Mouse (Mus musculus) hindbrain, postnatal 0 days (tissue): ENCODE results near the gene Kcnk1. TPM values are rescaled to one million over a fixed set of nuclear protein-coding genes. Genes with fewer than 3 reads are reported as not detected.

Experiments used
- ATAC-seq: fragments of 200-750 bp; cut with Nextera tagmentation; 2 replicates; pipeline ENCODE4 v1.8.0; 2017; ENCODE audit warnings: mild to moderate bottlenecking, moderate TSS enrichment, moderate library complexity
- DNase-seq: peaks from one replicate; pipeline ENCODE4 v3.0.0-alpha.2; 2015; ENCODE audit warnings: low spot score
- H3K27ac ChIP-seq: fragments of 300-500 bp; sonication (generic); 2 replicates; pipeline ENCODE4 v1.5.1; 2014; ENCODE audit warnings: mild to moderate bottlenecking
- H3K27me3 ChIP-seq: fragments of 300-500 bp; sonication (generic); 2 replicates; pipeline ENCODE4 v1.6.1; 2014; ENCODE audit warnings: low read length, mixed read lengths; ENCODE audit not compliant: insufficient read depth
- H3K36me3 ChIP-seq: fragments of 300-500 bp; sonication (generic); 2 replicates; pipeline ENCODE4 v1.6.1; 2014; ENCODE audit warnings: low read length, mixed read lengths; ENCODE audit not compliant: insufficient read depth
- H3K4me1 ChIP-seq: fragments of 300-500 bp; sonication (generic); 2 replicates; pipeline ENCODE4 v1.6.1; 2014; ENCODE audit warnings: antibody characterized with exemption, low read length, mixed read lengths; ENCODE audit not compliant: insufficient read depth
- H3K4me2 ChIP-seq: fragments of 300-500 bp; sonication (generic); 2 replicates; pipeline ENCODE4 v1.6.1; 2014; ENCODE audit warnings: low read depth, mild to moderate bottlenecking, low read length, moderate library complexity, mixed read lengths
- H3K4me3 ChIP-seq: fragments of 300-500 bp; sonication (generic); 2 replicates; pipeline ENCODE4 v1.5.1; 2014; ENCODE audit warnings: low read length
- H3K9ac ChIP-seq: fragments of 300-500 bp; sonication (generic); replicated peaks from 2 replicates; pipeline ENCODE4 v1.6.1; 2014; ENCODE audit warnings: mild to moderate bottlenecking, low read length, moderate library complexity, mixed read lengths
- H3K9me3 ChIP-seq: fragments of 300-500 bp; sonication (generic); 2 replicates; pipeline ENCODE4 v1.6.1; 2016; ENCODE audit warnings: low read length, mixed read lengths
- CTCF ChIP-seq: IDR thresholded peaks from 2 replicates; pipeline ENCODE4 v1.5.1; 2016; ENCODE audit warnings: antibody characterized with exemption, control low read depth, low read depth
- WGBS: fragments of 180-500 bp; shearing (Covaris S2); extraction: QIAGEN DNeasy Blood & Tissue Kit; methylation state at CpG from one replicate; pipeline ENCODE4 v1.1.7; 2014; 5-methylcytosine and 5-hydroxymethylcytosine counted together
- polyA plus RNA-seq: library from polyadenylated mRNA; unstranded; fragments of >200 nt; fragmentation: Nextera tagmentation; extraction: Ambion mirVana; gene quantifications from 2 replicates; pipeline ENCODE4 v1.2.1, GENCODE M21; 2015
- total RNA-seq: library from RNA; depleted of rRNA; stranded (reverse); fragments of >200 nt; gene quantifications from 2 replicates; pipeline ENCODE4 v1.2.3, GENCODE M21; 2014

Gene Kcnk1
- total and polyA plus RNA-seq, 2 experiments from 2014 or later, result 38.2 to 75.5 TPM

DNA sequence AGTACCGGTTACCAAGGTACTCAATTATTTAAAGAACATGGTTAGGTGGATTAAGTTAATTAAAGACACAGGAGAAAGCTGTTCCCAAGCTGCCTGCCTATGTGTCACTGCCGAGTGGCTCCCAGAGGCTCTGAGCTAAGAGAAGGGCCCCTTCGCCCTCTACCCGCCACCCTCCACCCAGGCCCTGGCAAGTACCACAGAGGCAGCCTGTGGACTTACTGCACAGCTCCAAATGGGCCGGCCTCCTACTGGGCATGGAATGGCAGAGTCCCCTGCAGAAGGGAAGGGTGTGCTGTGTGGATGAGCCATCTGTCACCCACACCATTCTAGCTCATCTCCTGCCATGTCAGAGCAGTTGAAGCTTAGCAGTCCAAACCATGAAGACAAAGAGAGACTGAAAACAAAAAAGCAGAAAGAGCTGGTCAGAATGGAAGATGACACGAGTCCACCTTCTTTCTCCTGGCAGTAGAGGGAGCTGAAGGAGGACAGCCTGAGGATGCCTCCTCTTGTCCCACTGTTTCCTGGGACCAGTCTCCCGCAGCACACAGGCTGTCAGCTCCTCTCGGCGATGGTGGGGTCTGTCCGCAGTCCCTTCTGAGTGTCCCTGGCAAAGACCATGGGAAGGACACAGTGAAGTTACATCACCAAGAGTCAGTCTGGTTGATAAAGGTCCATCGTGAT, 11.5 kb downstream of the Kcnk1 start:
- H3K4me3 ChIP-seq, result no peak overlapping the region
- H3K36me3 ChIP-seq, result no peaks in the 10 kb centered on the region
- 57% methylated on average over 11 of the region's 11 CpGs for WGBS
- no peak for DNase-seq
- no peaks in the 10 kb centered on the region for H3K9me3 ChIP-seq
- no peak overlapping the region for H3K4me2 ChIP-seq
- peak overlapping the region; percentile 67 for H3K27ac ChIP-seq
- peak; percentile 24; the same call in 1 of the 2 replicates for TF ChIP-seq CTCF
- H3K9ac ChIP-seq, result no peak overlapping the region
- H3K27me3 ChIP-seq, result no peaks in the 10 kb centered on the region
- H3K4me1 ChIP-seq, result peaks cover 4% of the 10 kb centered on the region
- 0 out of 2 replicates have a peak, but pooled peaks have one; percentile 40 for ATAC-seq

DNA sequence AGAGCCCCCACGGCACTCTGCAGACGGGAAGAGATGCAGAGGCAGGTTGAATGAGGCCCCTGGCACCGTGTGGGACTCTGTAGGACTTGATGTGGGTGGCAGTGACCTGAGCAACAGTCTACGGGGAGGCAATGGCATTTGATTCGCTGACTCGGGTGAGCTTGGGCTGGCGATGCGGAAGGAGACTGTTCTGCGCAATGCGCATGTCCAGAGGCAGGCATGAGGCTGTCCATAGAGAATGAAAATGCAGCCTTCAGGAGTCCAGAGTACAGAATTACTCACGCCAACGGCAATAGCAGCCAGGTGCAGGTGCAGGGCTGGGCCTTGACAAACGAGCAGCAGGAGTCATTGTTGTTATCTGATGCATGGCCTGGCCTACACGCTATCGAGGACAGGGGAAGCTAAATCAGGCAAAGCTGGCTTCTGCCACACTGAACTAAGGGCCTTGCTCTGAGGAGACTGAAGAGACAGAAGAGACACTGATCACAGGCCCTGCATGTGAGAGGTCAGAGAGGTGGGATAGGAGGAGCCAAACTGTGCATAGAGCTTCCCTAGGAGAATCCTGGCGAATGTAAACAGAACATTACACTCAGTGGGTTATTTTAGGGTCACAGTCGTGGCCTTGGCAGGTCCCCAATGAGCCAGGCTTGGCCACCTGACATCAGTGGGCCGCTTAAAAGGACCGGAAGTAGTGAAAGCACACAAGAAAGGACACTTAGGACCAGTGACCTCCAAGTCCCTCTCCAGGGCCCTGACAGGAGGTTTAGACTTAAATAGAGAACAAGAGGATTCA, 12.8 kb downstream of the Kcnk1 start:
- no peak for ATAC-seq
- Histone ChIP-seq H3K4me1 (peaks cover 4% of the 10 kb centered on the region), H3K4me2 (no peak overlapping the region), H3K9me3 (no peaks in the 10 kb centered on the region), H3K36me3 (no peaks in the 10 kb centered on the region), H3K9ac (no peak overlapping the region), H3K27me3 (no peaks in the 10 kb centered on the region), H3K27ac (no peak overlapping the region), H3K4me3 (no peak overlapping the region)
- DNase-seq, result no peak
- TF ChIP-seq CTCF, result no peak
- 74% methylated on average over 19 of the region's 19 CpGs for whole genome bisulfite sequencing

DNA sequence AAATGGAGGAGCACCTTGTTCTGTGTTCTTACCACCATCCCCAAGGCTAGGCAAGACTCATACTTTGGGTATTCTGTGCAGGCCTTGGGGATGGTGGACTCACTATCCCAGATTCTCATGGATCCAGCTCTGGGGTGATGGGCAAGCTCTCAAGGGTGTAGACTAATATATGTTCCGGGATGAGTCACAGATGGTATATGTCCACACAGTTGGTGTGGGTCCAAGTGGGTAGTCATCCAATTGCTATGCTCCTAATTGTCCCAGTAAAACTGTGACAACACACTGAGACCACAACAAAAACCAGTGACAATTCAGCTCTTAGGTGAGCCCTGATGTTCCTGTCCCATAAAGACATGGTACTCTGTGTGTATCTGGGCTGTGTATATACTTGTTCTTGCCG, 14.0 kb downstream of the Kcnk1 start:
- no peak overlapping the region for H3K4me3 ChIP-seq
- ATAC-seq (no peak), DNase-seq (no peak)
- TF ChIP-seq CTCF, result no peak
- no peaks in the 10 kb centered on the region for H3K9me3 ChIP-seq
- H3K27ac ChIP-seq, result no peak overlapping the region
- no peak overlapping the region for H3K4me2 ChIP-seq
- H3K9ac ChIP-seq, result no peak overlapping the region
- WGBS, result 87% methylated on average over 2 of the region's 2 CpGs
- H3K4me1 ChIP-seq, result peaks cover 4% of the 10 kb centered on the region
- no peaks in the 10 kb centered on the region for H3K36me3 ChIP-seq
- no peaks in the 10 kb centered on the region for H3K27me3 ChIP-seq

DNA sequence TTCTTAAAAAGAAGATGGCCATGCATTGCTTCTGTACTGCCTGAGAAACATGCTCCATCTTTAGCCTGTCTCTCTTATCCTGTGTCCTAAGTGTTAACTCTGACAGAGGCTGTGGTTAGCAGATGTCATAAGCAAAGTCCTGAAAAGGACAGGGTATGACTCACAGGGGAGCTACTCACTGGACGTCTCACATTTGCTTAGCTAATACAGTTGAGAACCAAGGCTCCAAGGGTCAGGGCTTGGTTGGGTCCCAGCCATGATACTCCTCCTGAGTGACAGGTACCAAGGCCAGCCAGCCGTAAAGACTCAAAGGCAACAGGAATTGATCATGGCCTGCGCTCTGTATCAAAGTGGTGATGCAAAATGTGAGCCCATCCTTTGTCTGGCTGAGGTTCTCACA, 15.9 kb downstream of the Kcnk1 start:
- 75% methylated on average over 3 of the region's 3 CpGs for WGBS
- DNase-seq (no peak), ATAC-seq (no peak)
- TF ChIP-seq CTCF, result no peak
- Histone ChIP-seq H3K36me3 (no peaks in the 10 kb centered on the region), H3K9ac (no peak overlapping the region), H3K4me1 (peaks cover 4% of the 10 kb centered on the region), H3K9me3 (no peaks in the 10 kb centered on the region), H3K4me2 (no peak overlapping the region), H3K27ac (no peak overlapping the region), H3K4me3 (no peak overlapping the region), H3K27me3 (no peaks in the 10 kb centered on the region)

DNA sequence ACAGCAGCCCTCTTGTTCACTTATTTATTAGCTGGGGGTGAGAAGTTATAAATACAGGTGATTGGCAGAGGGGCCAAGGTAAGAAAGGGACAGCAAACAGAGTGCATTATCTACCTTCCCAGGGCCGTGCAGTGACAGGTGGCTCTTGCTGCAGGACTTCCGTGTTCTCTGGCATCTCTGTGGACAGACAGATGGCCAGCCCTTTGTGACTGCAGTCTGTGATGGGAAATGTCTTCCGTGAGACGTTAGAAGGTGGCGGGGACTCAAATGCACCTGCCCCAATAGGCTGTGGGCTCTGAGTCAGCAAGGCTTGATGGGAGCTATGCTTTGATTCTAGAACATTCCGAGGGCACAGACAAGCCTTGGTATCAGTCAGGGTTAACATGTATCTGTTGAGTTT, 17.4 kb downstream of the Kcnk1 start:
- ATAC-seq (no peak), DNase-seq (no peak)
- no peaks in the 10 kb centered on the region for H3K9me3 ChIP-seq
- H3K4me3 ChIP-seq, result no peak overlapping the region
- no peaks in the 10 kb centered on the region for H3K27me3 ChIP-seq
- no peak for TF ChIP-seq CTCF
- 72% methylated on average over 6 of the region's 6 CpGs for WGBS
- no peaks in the 10 kb centered on the region; the same call in none of the 2 replicates for H3K4me1 ChIP-seq
- no peak overlapping the region for H3K4me2 ChIP-seq
- no peak overlapping the region for H3K9ac ChIP-seq
- no peak overlapping the region for H3K27ac ChIP-seq
- no peaks in the 10 kb centered on the region for H3K36me3 ChIP-seq

DNA sequence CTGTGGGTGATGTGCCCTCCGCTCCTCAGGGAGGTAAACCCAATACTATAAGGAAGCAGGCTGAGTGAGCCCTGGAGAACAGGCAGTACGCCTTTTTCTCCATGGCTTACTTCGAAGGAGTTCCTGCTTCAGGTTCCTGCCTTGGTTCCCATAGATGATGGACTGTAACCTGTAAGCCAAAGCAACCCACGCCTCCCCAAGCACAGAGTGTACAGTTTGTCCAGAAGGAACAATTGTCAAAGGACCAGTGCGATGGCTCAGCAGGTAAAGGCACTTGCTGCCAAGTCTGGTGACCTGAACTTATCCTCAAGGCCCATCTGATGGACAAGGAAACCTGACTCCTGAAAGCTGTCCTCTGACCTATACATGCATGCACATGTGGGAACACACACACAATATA, 18.7 kb downstream of the Kcnk1 start:
- Histone ChIP-seq H3K27me3 (no peaks in the 10 kb centered on the region), H3K9me3 (no peaks in the 10 kb centered on the region), H3K27ac (no peak overlapping the region), H3K9ac (no peak overlapping the region), H3K4me2 (no peak overlapping the region), H3K36me3 (no peaks in the 10 kb centered on the region), H3K4me1 (no peaks in the 10 kb centered on the region), H3K4me3 (no peak overlapping the region)
- DNase-seq (no peak), ATAC-seq (no peak)
- 92% methylated on average over 5 of the region's 5 CpGs for WGBS
- no peak for TF ChIP-seq CTCF

DNA sequence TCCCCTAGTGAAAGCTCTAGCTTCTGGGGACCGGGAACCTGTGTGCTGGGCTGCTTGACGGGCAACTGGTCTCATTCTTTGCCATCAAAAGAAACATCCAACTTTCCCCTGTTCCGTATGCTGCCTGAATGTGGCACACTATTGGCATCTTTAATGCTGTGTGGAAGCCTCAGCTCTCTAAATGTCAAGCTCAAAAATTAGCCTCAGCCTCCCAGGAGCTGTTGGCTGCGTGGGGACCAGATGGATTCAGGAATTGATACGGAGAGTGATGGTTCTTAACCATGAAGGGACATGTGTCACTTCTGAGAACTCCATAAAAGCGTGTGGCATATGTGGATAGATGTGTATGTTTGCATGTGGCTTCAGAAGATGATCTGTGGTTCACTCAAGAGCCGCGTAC, 27.0 kb downstream of the Kcnk1 start:
- DNase-seq, result no peak
- H3K9ac ChIP-seq, result no peak overlapping the region
- no peaks in the 10 kb centered on the region for H3K36me3 ChIP-seq
- H3K4me1 ChIP-seq, result no peaks in the 10 kb centered on the region
- no peak for ATAC-seq
- H3K4me2 ChIP-seq, result no peak overlapping the region
- H3K27me3 ChIP-seq, result no peaks in the 10 kb centered on the region
- no peak for TF ChIP-seq CTCF
- WGBS, result 80% methylated on average over 8 of the region's 8 CpGs
- H3K27ac ChIP-seq, result no peak overlapping the region
- no peaks in the 10 kb centered on the region for H3K9me3 ChIP-seq
- H3K4me3 ChIP-seq, result no peak overlapping the region
